Mouse (Mus musculus): ENCODE results near the gene Gm21739. TPM values are rescaled to one million over a fixed set of nuclear protein-coding genes. Genes with fewer than 3 reads are reported as not detected.
"Not testable (repeated sequence)": the region's sequence is repeated elsewhere in the genome, so short reads cannot be mapped to it uniquely, and the experiment has no call there.

The Gm21739 gene
- not detected in 2 replicates for polyA plus RNA-seq (2016; fragmentation: Nextera tagmentation; extraction: Ambion mirVana)

DNA sequence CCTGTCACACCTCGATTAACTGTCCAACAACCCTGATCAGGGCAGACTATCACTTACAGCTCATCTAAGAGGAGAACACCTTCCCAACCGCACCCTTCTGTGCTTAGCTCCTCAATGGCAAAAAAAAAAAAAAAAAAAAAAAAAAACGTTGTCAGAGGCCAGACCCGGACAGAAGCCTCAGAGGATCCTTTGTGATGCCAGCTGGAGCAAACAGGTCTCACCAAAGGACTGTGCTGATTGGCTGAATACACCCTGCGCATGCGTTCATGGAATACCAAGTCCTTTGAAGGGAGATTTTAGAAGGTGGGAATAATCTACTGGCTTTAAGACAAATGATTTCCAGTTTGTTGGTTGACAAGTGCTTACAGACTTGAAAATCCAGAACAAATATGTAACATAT, at the start of gene Gm21739:
Gm21739 (minus strand) TSS at position 101 of the 400 bp plus-strand sequence.
- H3K4me3 ChIP-seq; H3K27ac ChIP-seq; H3K4me1 ChIP-seq (replicated peaks); H3K27me3 ChIP-seq (ENCODE audit: insufficient read depth, poor library complexity, severe bottlenecking); H3K9me3 ChIP-seq; H3K36me3 ChIP-seq; DNase-seq (ENCODE audit: low spot score): not testable (repeated sequence)
- WGBS, result no CpG with 5 or more reads among the region's 6 CpGs

Data from hindbrain, embryonic 10.5 days (tissue).